10 mouse cellular contexts compared by ENCODE assay signal in genomic region chr14:17005194-17006018, GRCm38 (mm10).
DNase-seq lines count a peak whose midpoint lies in the region; ATAC-seq and TF ChIP-seq lines count a peak whose summit lies in the region.
"Had no signal": no experiment of that assay in that cellular context is flagged by ENCODE, and none has a peak within 500 bp of the region (broad histone marks: within the 10 kb centered on the region; RNA-seq: fewer than 3 reads in every experiment).

No protein-coding gene starts in this region.

- 71% methylated on average over 8 of the region's 8 CpGs for WGBS in heart, adult 2 months
- WGBS in heart, embryonic 12.5 days = 88% methylated on average over 8 of the region's 8 CpGs
- 65% methylated on average over 8 of the region's 8 CpGs for WGBS in kidney, postnatal 0 days
- 53% methylated on average over 7 of the region's 8 CpGs for WGBS in stomach, embryonic 16.5 days

- no peak for TF ChIP-seq POLR2A in heart, adult 2 months (IDR thresholded peaks at IDR 0.05; ENCODE audit: insufficient read depth, low read depth, low read length)

- H3K4me1 ChIP-seq in heart, adult 2 months (ENCODE audit: control insufficient read depth, insufficient read depth, low read length) = peaks cover 3% of the 10 kb centered on the region; the same call in 1 of the 2 replicates
- H3K4me1 ChIP-seq in heart, embryonic 12.5 days (replicated peaks) = no peaks in the 10 kb centered on the region
- H3K4me1 ChIP-seq in kidney, postnatal 0 days (replicated peaks; ENCODE audit: insufficient read depth, low read length) = no peaks in the 10 kb centered on the region
- peaks cover 4% of the 10 kb centered on the region for H3K4me1 ChIP-seq in stomach, embryonic 16.5 days (ENCODE audit: control insufficient read depth, insufficient read depth, low read length)
- H3K4me1 ChIP-seq: neural tube, embryonic 12.5 days had no signal

- TF ChIP-seq EP300 in heart, adult 2 months (IDR thresholded peaks at IDR 0.05; ENCODE audit: insufficient read depth, low read depth, low read length) = no peak

- ATAC-seq in heart, embryonic 12.5 days (ENCODE audit: insufficient number of reproducible peaks, low FRiP score) = no peak
- ATAC-seq in kidney, postnatal 0 days (replicated peaks; ENCODE audit: low FRiP score, low read depth) = no peak
- ATAC-seq in stomach, embryonic 16.5 days (ENCODE audit: insufficient read depth, low FRiP score) = peak; percentile 94

- H3K9me3 ChIP-seq in heart, embryonic 12.5 days (replicated peaks) = no peaks in the 10 kb centered on the region
- no peaks in the 10 kb centered on the region for H3K9me3 ChIP-seq in kidney, postnatal 0 days (replicated peaks; ENCODE audit: low read length)
- no peaks in the 10 kb centered on the region for H3K9me3 ChIP-seq in stomach, embryonic 16.5 days (replicated peaks; ENCODE audit: control insufficient read depth, low read length)
- H3K9me3 ChIP-seq: neural tube, embryonic 12.5 days had no signal

- peak; percentile 30 to 34 for DNase-seq in heart, adult 2 months
- DNase-seq in right cerebral cortex, postnatal 25 days = peak; percentile 5
- no peak for DNase-seq in right cerebral cortex, postnatal 14 days
- DNase-seq in kidney, postnatal 0 days (ENCODE audit: low spot score) = peak; percentile 84
- no peak for DNase-seq in adrenal gland, adult 2 months
- DNase-seq in retina, embryonic 14.5 days (ENCODE audit: low spot score) = no peak
- DNase-seq: cerebellum, adult 9-11 months had no signal

- no peaks in the 10 kb centered on the region for H3K36me3 ChIP-seq in heart, adult 2 months (ENCODE audit: control insufficient read depth, insufficient read depth, low read length)
- H3K36me3 ChIP-seq in heart, embryonic 12.5 days = no peaks in the 10 kb centered on the region
- no peaks in the 10 kb centered on the region for H3K36me3 ChIP-seq in kidney, postnatal 0 days (ENCODE audit: insufficient read depth, low read length)
- H3K36me3 ChIP-seq in stomach, embryonic 16.5 days (ENCODE audit: control insufficient read depth, insufficient read depth, low read length) = no peaks in the 10 kb centered on the region
- H3K36me3 ChIP-seq: neural tube, embryonic 12.5 days had no signal

- H3K79me2 ChIP-seq in heart, adult 2 months (replicated peaks; ENCODE audit: control insufficient read depth, insufficient read depth, low read length) = no peaks in the 10 kb centered on the region

- no peak overlapping the region for H3K27ac ChIP-seq in heart, adult 2 months
- no peak overlapping the region for H3K27ac ChIP-seq in heart, embryonic 12.5 days (ENCODE audit: poor library complexity, severe bottlenecking)
- no peak overlapping the region for H3K27ac ChIP-seq in kidney, postnatal 0 days
- peak overlapping the region; percentile 68 for H3K27ac ChIP-seq in stomach, embryonic 16.5 days (ENCODE audit: low read length)
- H3K27ac ChIP-seq: neural tube, embryonic 12.5 days had no signal

- TF ChIP-seq CTCF in heart, adult 2 months (IDR thresholded peaks at IDR 0.05) = no peak
- no peak for TF ChIP-seq CTCF in kidney, postnatal 0 days (IDR thresholded peaks at IDR 0.05; ENCODE audit: low read depth)

- intact Hi-C loops in heart, adult 2 months (cut with DNase I) = no loop called here

- H3K4me2 ChIP-seq in heart, embryonic 12.5 days = no peak overlapping the region
- H3K4me2 ChIP-seq in kidney, postnatal 0 days (ENCODE audit: low read length) = no peak overlapping the region
- no peak overlapping the region for H3K4me2 ChIP-seq in stomach, embryonic 16.5 days (ENCODE audit: low read depth, low read length)
- H3K4me2 ChIP-seq: neural tube, embryonic 12.5 days had no signal

- no peak overlapping the region for H3K9ac ChIP-seq in heart, adult 2 months (ENCODE audit: low read depth, low read length)
- no peak overlapping the region for H3K9ac ChIP-seq in heart, embryonic 12.5 days
- H3K9ac ChIP-seq in kidney, postnatal 0 days (ENCODE audit: low read depth, low read length) = no peak overlapping the region
- H3K9ac ChIP-seq in stomach, embryonic 16.5 days (ENCODE audit: low read length) = no peak overlapping the region
- H3K9ac ChIP-seq: neural tube, embryonic 12.5 days had no signal

- no peak overlapping the region for H3K4me3 ChIP-seq in heart, adult 2 months
- H3K4me3 ChIP-seq in heart, embryonic 12.5 days = no peak overlapping the region
- no peak overlapping the region for H3K4me3 ChIP-seq in kidney, postnatal 0 days (replicated peaks; ENCODE audit: low read depth, low read length)
- H3K4me3 ChIP-seq in stomach, embryonic 16.5 days (replicated peaks; ENCODE audit: low read length) = no peak overlapping the region
- H3K4me3 ChIP-seq: neural tube, embryonic 12.5 days had no signal

- no peaks in the 10 kb centered on the region for H3K27me3 ChIP-seq in heart, adult 2 months (ENCODE audit: control insufficient read depth, insufficient read depth, low read length)
- H3K27me3 ChIP-seq in heart, embryonic 12.5 days (replicated peaks) = no peaks in the 10 kb centered on the region
- H3K27me3 ChIP-seq in kidney, postnatal 0 days (ENCODE audit: insufficient read depth, low read length) = no peaks in the 10 kb centered on the region
- H3K27me3 ChIP-seq in stomach, embryonic 16.5 days (ENCODE audit: control insufficient read depth, insufficient read depth, low read length) = no peaks in the 10 kb centered on the region
- H3K27me3 ChIP-seq: neural tube, embryonic 12.5 days had no signal

Comparison
In these comparisons a context has a peak if more than half of its experiments do, and no peak if none do; other contexts are left out.
1. DNase-seq: peak in heart, adult 2 months (2 of 2), right cerebral cortex, postnatal 25 days (single experiment) and kidney, postnatal 0 days (single experiment); none in right cerebral cortex, postnatal 14 days (single experiment), adrenal gland, adult 2 months (single experiment) and retina, embryonic 14.5 days (single experiment).